Mouse (Mus musculus) embryo, embryonic 10.5 days (tissue): ENCODE data around the gene Ankrd52.
"Not testable (repeated sequence)": the region's sequence is repeated elsewhere in the genome, so short reads cannot be mapped to it uniquely, and the experiment has no call there.

ENCODE experiments used
- DNase-seq: peaks from one replicate; pipeline ENCODE4 v3.0.0-alpha.2; 2015; ENCODE audit warnings: low spot score

Ankrd52 gene

GRCm38 (mm10) chr10:128376455-128377211 is at the start of gene Ankrd52:
TSS of gene Ankrd52 (plus strand) at chr10:128377115.
- DNase-seq: peak; percentile 85

DNA sequence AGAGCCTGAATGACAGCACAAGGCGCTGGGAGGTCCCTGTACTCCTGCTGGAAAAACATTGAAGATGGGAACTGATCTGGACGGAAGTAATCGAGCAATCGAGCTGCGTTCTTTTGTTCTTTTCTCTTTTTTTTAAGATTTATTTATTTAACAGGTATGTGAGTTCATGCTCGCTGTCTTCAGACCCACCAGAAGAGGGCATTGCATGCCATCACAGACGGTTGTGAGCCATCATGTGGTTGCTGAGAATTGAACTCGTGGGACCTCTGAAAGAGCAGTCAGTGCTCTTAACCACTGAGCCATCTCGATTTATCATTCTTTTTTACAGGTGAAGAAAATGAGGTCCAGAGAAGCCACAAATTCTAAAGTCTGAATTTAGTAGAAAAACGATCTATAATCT is 49.3 kb upstream of the Ankrd52 start:
- no peak for DNase-seq

GRCm38 (mm10) chr10:128332358-128333249 is 44.3 kb upstream of the Ankrd52 start:
- DNase-seq: not testable (repeated sequence)

DNA sequence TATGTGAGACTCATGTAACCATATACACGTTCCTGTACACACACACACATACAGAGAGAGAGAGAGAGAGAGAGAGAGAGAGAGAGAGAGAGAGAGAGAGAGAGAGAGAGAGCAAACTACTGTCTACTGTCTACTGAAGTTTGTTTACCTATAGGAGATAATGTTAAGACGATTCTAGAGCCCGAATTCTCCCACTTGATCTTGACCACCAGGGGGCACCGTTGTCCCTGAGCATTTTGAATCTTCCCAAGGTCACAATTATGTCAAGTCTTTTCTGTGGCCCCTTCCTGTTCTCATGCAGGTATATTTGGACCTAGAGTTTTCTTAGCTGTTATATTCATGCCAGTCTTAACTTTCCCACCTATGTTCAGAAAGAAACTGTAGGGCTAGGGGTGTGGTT is 41.3 kb upstream of the Ankrd52 start:
- DNase-seq: peak; percentile 88

GRCm38 (mm10) chr10:128336195-128336594 is 40.7 kb upstream of the Ankrd52 start:
- no peak for DNase-seq

DNA sequence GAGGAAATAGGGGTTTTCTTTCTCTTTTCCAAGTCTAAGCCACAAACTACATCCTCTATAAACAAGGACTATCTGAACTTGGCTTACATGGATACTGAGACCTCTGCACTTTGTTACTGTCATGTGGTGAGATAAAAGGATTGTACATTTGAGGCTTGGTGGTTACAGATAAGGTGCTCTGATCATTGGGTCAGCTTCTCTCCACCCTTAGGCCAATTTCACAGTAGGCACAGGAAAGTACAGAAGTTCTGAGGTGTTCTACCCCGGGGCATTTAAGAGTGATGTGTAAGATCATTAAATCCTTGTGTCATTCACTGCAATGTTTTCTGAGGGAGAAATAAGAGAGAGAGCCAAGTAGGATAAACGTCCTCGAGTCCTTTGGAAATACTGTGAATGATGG is 40.3 kb upstream of the Ankrd52 start:
- DNase-seq: no peak

GRCm38 (mm10) chr10:128337306-128338181 is 39.4 kb upstream of the Ankrd52 start, which contains the start of gene Cs:
TSS of gene Cs (plus strand) at chr10:128337734.
- DNase-seq: peak; percentile 99

GRCm38 (mm10) chr10:128338415-128338814 is 38.5 kb upstream of the Ankrd52 start:
- DNase-seq: no peak

DNA sequence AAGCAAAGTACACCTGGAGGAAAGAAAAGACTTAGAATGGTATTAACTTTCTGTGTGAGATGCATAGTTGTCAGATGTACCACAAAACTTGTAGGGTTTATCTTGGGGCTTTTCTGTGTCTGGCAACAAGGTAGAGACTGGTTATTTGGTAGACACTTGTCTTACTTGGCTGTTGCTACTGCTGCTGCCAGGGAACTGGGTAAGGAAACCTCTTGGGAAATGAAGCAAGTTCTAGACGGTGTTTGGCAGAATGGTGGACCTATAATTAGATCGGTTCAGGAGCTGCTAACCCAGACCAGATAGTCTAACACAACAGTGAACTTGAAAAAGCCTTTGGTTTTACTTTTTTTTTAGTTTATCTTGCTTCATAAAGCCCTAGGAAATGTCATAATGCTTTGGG is 38.0 kb upstream of the Ankrd52 start:
- no peak for DNase-seq

DNA sequence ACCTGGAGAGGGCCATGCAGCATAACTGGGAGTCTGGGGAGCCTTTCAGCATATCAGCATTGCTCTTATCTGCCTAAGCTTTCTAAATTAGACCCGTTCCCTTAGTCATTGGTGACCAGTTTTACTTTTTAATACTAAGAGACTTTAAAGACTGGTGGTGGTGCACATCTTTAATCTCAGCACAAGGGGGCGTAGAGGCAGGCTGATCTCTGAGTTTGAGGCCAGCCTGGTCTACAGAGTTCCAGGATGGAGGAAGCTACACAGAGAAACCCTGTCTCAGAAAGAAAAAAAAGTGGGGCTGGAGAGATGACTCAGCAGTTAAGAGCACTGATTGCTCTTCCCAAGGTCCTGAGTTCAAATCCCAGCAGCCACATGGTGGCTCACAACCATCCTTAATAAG is 36.7 kb upstream of the Ankrd52 start:
- peak; percentile 19 for DNase-seq

- DNase-seq: no peak
Measured at GRCm38 (mm10) chr10:128343436-128343835, 33.5 kb upstream of the Ankrd52 start.

- DNase-seq: peak; percentile 42
Measured at GRCm38 (mm10) chr10:128344568-128345275, 32.2 kb upstream of the Ankrd52 start.

DNA sequence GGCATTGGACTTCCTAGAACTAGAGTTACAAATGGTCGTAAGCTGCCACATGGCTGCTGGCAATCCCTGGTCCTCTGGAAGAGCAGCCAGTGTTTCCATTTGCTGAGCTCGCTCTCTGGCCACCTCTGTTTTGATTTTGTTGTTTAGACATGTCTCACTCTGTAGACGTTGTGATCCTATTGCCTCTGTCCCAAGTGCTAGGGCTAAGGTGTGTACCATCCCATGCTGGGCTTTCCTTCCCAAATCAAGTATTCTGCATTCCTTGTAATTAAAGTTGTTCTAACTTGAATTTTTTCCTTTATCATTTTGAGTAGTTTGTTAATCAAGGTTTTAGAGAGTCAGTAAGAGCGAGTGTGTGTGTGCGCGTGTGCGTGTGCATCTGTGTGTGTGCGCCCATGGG is 29.4 kb upstream of the Ankrd52 start:
- no peak for DNase-seq

- peak; percentile 79 for DNase-seq
Measured at GRCm38 (mm10) chr10:128358796-128359195, 18.1 kb upstream of the Ankrd52 start.

GRCm38 (mm10) chr10:128359226-128359625 is 17.7 kb upstream of the Ankrd52 start:
- DNase-seq: no peak

- no peak for DNase-seq
Measured at GRCm38 (mm10) chr10:128361836-128362235, 15.1 kb upstream of the Ankrd52 start.

DNA sequence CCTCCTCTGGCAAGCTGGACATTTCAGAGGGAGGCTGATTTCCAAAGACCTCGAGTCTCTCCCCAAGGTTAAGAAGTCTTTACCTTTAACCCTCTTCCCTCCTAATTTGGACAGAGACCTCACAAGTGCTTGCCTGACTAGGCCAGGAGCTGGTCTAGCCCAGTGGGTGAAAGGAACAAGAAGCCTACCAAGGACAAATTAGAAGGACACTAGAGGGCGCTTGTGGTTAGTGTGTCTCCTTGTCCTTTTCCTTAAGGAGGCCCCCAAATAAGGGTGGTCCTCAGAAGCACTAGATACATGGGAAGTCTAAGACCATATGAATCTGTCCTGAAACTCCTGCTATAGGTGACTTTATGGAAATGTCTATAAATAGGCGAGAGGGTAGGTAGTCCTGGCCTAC is 14.3 kb upstream of the Ankrd52 start:
- DNase-seq: peak; percentile 84

GRCm38 (mm10) chr10:128367899-128368401 is 9.0 kb upstream of the Ankrd52 start:
- DNase-seq: no peak

- DNase-seq: peak; percentile 92
Measured at GRCm38 (mm10) chr10:128368402-128369217, 8.3 kb upstream of the Ankrd52 start, which contains the start of gene Coq10a. TSS of gene Coq10a (minus strand) at chr10:128368997.

DNA sequence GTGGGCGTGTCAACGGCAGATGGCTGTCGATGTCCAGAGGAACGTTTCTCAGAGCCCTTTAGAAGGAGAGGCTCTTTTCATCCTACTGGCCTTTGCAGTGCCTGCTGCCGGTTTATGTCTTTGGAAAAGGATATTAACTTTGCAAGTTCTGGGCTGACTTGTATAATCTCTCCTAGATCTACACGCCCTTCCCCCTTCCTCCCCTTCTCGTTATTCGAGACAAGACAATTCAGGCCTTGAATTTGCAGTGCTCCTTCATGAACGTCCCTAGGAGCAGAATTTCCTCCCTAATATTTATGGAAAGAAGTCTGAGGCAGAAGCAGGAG is 7.7 kb upstream of the Ankrd52 start:
- DNase-seq: no peak
